Mouse (Mus musculus) adrenal gland, postnatal 25 days (tissue): ENCODE results near the gene Defa21. TPM values are rescaled to one million over a fixed set of nuclear protein-coding genes. Genes with fewer than 3 reads are reported as not detected.
"Not testable (repeated sequence)": the region's sequence is repeated elsewhere in the genome, so short reads cannot be mapped to it uniquely, and the experiment has no call there.

Source experiments
- DNase-seq: peaks from one replicate; pipeline ENCODE4 v3.0.0; 2021; ENCODE audit warnings: mixed read lengths
- long read RNA-seq: library from polyadenylated mRNA; stranded (forward); transcript quantifications from one replicate; pipeline ENCODE4 v2.0.0, GENCODE M21; 2021
- total RNA-seq: library from RNA; stranded (reverse); gene quantifications from 2 replicates; pipeline ENCODE4 v1.2.3, GENCODE M21; 2021

Defa21 gene
- total RNA-seq = not detected in 2 replicates
- long read RNA-seq = 0 reads

DNA sequence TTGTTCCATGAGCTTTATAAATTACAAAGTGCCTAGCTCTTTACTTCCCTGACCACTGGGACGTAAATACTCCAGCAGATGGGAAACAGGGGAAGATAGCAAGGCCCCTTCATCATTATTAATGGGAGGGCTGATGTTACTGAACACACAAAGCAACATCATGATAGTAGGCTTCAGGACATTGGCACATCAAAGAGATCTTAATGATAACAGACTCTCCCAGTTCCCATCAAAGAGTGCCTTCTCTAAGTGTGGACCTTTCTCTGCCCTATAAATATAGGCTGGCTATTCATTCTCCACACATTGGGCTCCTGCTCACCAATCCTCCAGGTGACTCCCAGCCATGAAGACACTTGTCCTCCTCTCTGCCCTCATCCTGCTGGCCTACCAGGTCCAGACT lies at the start of gene Defa21:
Gene Defa21, plus strand, starts transcription at position 301 of the 400 bp plus-strand sequence.
- DNase-seq = not testable (repeated sequence)

DNA sequence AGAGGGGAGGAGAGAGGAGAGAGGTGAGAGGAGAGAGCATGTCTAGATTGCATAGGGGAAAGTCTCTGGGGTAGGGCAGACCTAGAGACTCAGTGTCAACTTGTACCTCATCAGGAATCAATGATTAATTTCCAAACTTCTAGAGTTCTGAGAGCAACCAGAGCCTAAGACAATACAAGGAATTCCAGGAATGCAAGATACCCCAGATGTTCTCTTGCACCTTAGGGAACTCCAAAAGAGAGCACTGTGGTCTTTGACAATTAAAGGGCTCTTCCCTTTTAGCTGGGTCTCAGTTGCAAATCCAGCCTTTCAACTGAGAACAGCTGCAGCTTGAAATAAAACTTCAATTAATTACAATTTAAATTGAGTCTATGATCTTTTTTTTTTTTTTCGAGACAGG lies 45.5 kb upstream of the Defa21 start:
- no peak for DNase-seq

DNA sequence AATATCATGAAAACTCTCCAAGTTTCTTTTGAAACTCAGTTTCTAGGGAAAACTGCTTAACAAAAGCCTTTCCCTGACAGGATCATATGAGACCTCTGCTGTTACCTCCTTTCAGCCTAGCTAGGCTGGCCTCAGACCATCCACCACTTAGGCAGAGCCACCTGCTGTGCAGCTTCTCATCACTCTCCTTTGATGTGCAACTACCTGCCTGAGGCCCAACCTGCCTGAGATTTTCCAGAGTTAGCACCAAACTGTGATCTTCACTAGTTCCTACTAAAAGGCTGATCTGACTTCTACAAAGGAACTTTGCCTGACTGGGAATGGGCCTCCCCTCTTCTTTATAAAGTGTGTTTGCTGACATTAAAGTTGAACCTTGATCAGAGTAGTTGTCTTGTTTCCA lies 31.3 kb upstream of the Defa21 start:
- not testable (repeated sequence) for DNase-seq

- DNase-seq = no peak
Observed at GRCm38 (mm10) chr8:20996776-20997175, 28.6 kb upstream of the Defa21 start.

DNA sequence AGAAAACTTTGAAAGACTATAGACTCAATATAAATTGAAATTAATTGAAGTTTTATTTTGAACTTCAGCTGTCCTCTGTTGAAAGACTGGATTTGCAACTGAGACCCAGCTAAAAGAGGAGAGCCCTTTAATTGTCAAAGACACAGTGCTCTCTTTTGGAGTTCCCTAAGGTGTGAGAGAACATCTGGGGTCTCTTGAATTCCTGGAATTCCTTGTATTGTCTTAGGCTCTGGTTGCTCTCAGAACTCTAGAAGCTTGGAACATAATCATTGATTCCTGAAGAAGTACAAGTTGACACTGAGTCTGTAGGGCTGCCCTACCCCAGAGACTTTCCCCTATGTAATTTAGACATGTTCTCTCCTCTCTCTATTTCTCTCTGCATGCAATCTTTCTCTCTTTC lies 28.1 kb upstream of the Defa21 start:
- no peak for DNase-seq

DNA sequence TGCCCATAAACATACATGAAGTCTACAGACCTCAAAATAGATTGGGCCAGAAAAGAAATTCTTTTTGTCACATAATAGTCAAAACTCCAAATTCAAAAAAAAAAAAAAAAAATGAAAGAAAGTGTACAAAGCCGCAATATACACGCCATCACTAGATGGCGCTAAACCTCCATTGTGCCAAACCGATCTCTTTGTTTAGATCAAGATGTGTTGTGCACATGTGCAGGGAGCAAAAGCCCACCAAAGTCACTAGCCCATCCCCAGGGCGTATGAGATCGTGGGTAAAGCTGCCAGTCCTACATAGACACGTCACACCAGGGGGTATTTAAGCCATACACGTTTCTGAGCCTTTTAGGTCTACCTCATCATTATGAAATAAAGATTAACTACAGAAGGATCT lies 24.2 kb upstream of the Defa21 start:
- DNase-seq = peak; percentile 14

DNA sequence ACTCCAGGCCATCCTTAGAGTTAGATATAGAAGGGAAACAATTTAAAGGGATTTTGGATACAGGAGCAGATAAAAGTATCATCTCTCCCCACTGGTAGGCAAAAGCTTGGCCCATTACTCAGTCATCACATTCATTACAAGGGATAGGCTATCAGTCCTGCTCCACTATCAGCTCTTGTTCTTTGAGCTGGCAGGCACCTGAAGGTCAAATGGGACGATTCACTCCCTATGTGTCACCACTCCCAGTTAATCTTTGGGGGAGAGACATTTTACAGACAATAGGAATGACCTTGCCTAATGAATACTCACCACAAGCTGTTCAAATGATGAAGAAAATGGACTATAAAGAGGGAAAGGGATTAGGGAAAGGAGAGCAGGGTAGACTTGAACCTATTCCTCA lies 18.5 kb upstream of the Defa21 start:
- no peak for DNase-seq

DNA sequence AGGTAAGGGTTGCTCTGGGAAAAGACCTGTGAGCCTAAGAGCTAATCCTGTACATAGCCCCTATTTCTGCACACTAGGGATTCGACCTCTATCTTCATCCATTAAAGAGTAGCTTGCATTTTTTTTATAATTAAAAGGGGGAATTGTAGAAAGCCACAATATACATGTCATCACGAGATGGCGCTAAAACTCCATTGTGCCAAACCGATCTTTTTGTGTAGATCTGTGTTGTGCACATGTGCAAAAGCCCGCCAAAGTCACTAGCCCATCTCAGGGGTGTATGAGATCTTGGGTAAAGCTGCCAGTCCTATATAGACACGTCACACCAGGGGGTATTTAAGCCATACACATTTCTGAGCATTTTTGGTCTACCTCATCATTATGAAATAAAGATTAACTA lies 16.8 kb upstream of the Defa21 start:
- DNase-seq = not testable (repeated sequence)

DNA sequence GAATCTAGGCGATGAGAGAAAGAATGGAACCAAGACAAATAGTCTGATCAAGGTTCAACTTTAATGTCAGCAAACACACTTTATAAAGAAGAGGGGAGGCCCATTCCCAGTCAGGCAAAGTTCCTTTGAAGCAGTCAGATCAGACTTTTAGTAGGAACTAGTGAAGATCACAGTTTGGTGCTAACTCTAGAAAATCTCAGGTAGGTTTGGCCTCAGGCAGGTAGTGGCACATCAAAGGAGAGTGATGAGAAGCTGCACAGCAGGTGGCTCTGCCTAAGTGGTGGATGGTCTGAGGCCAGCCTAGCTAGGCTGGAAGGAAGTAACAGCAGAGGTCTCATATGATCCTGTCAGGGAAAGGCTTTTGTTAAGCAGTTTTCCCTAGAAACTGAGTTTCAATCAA lies 14.8 kb upstream of the Defa21 start:
- not testable (repeated sequence) for DNase-seq

DNA sequence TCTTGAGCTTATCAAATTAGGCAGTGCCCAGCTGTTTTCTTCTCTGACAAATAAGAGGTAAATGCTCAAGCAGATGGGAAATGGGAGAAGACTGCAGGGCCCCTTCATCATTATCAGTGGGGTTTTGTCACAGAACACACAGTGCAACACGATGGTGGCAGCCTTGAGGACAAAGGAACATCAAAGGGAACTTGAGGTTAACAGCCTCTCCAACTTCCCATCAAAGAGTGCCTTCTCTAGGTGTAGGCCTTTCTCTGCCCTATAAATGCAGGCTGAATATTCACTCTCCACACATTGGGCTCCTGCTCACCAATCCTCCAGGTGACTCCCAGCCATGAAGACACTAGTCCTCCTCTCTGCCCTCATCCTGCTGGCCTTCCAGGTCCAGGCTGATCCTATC lies 29.4 kb downstream of the Defa21 start, which contains the start of gene Defa23:
Gene Defa23, plus strand, starts transcription at position 301 of the 400 bp plus-strand sequence.
- DNase-seq = not testable (repeated sequence)

GRCm38 (mm10) chr8:21064738-21065137 lies 39.4 kb downstream of the Defa21 start, which contains the start of gene Defa35:
TSS of gene Defa35 (plus strand) at chr8:21065038.
- DNase-seq = not testable (repeated sequence)

Other genes starting within 250 kb of the Defa21 start
- not detected in 2 replicates for gene Defb33, start 132.9 kb upstream of the Defa21 start, total RNA-seq
- gene Gm15056, start 122.9 kb upstream of the Defa21 start, total RNA-seq = not detected in 2 replicates
- not detected in 2 replicates for gene Gm6040, start 103.5 kb upstream of the Defa21 start, total RNA-seq
- not detected in 2 replicates for gene AY761185, start 80.8 kb upstream of the Defa21 start, total RNA-seq
- not detected in 2 replicates for gene Defa23, start 29.5 kb downstream of the Defa21 start, total RNA-seq
- not detected in 2 replicates for gene Defa35, start 39.5 kb downstream of the Defa21 start, total RNA-seq
- not detected in 2 replicates for gene Defa25, start 58.9 kb downstream of the Defa21 start, total RNA-seq
- gene Gm14851, start 70.5 kb downstream of the Defa21 start, total RNA-seq = not detected in 2 replicates
- gene Defa30, start 109.1 kb downstream of the Defa21 start, total RNA-seq = not detected in 2 replicates
- not detected in 2 replicates for gene Defa22, start 136.7 kb downstream of the Defa21 start, total RNA-seq
- not detected in 2 replicates for gene Defa31, start 166.1 kb downstream of the Defa21 start, total RNA-seq
- not detected in 2 replicates for gene Gm15293, start 176.0 kb downstream of the Defa21 start, total RNA-seq
- not detected in 2 replicates for gene Gm15292, start 224.2 kb downstream of the Defa21 start, total RNA-seq